Mouse (Mus musculus) CD4-positive, CD25-positive, alpha-beta regulatory T cell, adult 4 months (primary cell): ENCODE results near the gene Hmgn5. TPM values are rescaled to one million over a fixed set of nuclear protein-coding genes. Genes with fewer than 3 reads are reported as not detected.

Experiments
- ATAC-seq: one replicate; pipeline ENCODE4 v1.8.0; 2017
- polyA plus RNA-seq, 2 experiments: library from polyadenylated mRNA; unstranded; fragments of 100-300 nt; shearing (Covaris generic); gene quantifications; one replicate each; pipeline ENCODE4 v1.2.1; 2017

Gene Hmgn5
- polyA plus RNA-seq, result 10 to 100 TPM; 18.0 to 20.4 TPM

DNA sequence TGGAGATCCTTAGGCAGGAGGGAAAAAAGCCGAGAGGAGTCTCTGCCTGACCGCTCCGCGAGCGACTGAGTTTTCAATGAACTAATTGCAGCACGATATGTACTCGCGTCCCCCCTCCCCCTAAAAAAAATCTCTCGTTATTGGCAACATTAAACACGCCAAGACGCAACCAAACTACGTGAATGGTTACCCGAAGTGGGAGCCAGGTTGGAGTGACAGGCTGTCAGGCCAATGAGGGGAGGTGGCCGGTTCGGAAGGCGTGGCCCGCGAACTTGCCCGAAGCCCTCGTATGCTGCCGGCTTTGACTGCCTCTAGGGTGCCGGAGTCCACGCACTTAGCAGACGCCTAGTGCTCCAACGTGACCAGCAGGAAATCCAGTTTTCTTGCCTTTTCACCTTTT is at the start of gene Hmgn5:
Gene Hmgn5, minus strand, starts transcription at position 122 of the 400 bp plus-strand sequence.
- ATAC-seq, result peak; percentile 89

DNA sequence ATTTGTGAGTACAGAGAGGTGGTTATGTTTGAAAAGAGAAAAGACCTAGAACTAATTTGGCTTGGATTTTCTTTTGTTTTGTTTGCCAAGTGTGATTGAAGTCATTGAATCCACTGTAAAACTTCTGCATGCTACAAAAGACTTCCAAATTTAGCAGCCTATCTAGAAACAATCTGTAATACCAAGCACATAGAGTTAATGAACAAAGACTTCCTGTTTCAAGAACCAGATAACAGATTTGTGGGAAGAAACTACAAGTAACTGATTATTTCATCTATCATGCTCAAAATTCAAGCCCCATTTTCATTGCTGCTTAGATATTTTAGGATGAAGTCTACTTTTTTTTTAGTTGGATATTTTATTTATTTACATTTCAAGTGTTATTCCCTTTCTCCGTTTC is 34.6 kb upstream of the Hmgn5 start:
- no peak for ATAC-seq

- no peak for ATAC-seq
Observed at GRCm38 (mm10) chrX:109026224-109026623, 13.0 kb upstream of the Hmgn5 start.

DNA sequence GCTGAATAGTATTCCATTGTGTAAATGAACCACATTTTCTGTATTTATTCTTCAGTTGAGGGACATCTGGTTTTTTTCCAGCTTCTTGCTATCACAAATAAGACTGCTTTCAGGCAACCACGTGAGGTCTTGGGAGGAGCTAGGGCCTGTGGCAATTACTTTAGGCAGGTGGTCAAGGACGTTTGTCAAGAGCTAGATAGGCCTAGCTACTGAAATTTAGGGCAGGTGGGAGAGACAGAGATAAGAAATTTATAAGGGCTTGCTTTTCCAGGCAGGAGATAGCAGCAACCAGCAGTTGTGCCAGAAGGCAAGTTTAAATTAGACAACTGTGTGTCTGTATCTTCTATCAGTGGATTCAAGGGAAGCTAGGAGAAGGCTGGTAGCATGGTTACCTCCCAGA is 7.7 kb upstream of the Hmgn5 start:
- ATAC-seq, result no peak

GRCm38 (mm10) chrX:109014166-109014565 is 962 bp upstream of the Hmgn5 start:
- peak; percentile 15 for ATAC-seq

DNA sequence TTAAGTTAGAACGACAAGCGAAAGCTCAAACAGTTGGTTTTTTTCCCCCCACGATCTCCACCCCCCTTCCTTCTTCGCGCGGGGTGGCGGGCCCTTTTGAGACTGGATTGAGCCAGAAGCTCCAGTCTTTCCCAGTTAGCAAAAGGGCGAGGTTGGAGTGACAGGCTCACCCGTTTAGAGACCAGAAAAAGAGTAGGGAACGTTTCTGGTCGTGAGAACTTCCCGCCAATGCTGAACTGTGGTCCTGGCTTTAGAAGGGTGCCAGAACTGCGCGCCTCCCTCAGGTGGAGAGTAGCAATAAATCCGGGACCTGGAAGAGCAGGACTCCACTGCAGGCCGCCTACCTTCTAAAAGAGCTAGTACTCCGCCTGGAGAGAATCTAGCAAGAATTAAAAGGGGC is 482 bp upstream of the Hmgn5 start:
- peak; percentile 28 for ATAC-seq

DNA sequence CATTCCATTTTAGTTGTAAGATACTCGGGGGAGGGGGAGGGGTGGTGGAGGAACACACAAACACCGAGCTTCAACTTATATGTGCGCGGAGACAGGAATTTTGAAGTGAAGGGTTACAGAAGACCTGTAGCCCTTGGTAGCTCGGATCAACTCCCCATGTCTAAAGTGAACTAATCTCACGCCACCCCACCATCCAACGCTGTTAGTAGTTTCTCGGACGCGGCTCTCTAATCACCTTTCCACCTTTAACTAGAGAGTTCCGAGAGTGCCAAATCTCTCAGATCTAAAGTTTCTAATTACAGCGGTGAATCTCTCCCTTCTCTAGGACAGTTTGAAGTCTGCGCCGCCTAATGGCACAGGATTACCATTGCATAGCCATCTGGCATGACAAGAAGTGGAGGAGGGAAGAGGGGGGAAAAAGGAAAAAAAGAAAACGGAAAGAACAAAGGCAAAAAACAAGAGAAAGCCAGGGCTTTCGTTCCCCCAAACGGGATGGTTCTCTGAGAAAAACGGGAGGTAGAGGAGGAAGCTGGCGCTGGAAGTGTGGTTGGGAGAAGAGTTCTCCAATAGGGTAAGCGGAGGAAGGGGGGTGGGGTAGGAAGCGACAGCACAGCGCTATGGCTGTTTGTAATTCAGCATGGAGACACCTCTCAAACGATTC is 703 bp downstream of the Hmgn5 start:
- ATAC-seq, result peak; percentile 61

- ATAC-seq, result no peak
Observed at GRCm38 (mm10) chrX:109011611-109012185, 1.5 kb downstream of the Hmgn5 start.

DNA sequence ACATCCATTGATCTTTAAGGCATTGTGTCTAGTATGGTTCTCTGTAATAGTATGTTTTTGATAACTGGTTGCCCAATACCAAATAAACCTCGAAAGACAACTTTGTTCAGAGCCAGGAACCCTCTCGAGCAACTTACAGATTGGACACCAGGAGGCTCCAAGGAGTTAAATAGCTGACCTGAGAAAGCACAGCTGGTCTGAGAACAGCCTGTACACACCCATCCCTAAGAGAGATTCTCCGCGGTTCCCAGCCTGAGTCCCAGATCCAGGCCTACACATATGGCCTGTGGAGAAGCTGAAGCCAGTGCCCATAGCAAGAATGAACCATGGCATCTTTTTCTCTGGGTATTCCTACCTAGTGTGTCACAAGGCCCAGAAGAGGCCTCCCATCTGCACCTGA is 11.9 kb downstream of the Hmgn5 start:
- no peak for ATAC-seq

Other genes with a start within 250 kb of the Hmgn5 start
- 1 to 10 TPM; 4.7 to 5.2 TPM for gene Brwd3, start 179.0 kb downstream of the Hmgn5 start, polyA plus RNA-seq
- 100 to 1,000 TPM; 192 to 196 TPM for gene Sh3bgrl, start 82.0 kb upstream of the Hmgn5 start, polyA plus RNA-seq
- gene Gm6377, start 183.4 kb upstream of the Hmgn5 start, polyA plus RNA-seq, result under 1 TPM; 0.23 to 0.71 TPM